Mouse (Mus musculus) C2C12 (cell line): Measurements from ENCODE around the gene Tomm20. TPM values are rescaled to one million over a fixed set of nuclear protein-coding genes. Genes with fewer than 3 reads are reported as not detected.

Source experiments
- H3K27me3 ChIP-seq: one replicate; pipeline ENCODE4 v1.6.1; 2011; ENCODE audit not compliant: control insufficient read depth, insufficient read depth, insufficient read length
- H3K36me3 ChIP-seq: one replicate; pipeline ENCODE4 v1.6.1; 2011; ENCODE audit not compliant: control insufficient read depth, insufficient read depth
- H3K4me3 ChIP-seq: one replicate; pipeline ENCODE4 v1.5.1; 2011; ENCODE audit warnings: mild to moderate bottlenecking, control low read depth; ENCODE audit not compliant: poor library complexity, insufficient read depth, severe bottlenecking
- H3K79me2 ChIP-seq: one replicate; pipeline ENCODE4 v1.6.1; 2011; ENCODE audit not compliant: control insufficient read depth, insufficient read depth
- H3K79me3 ChIP-seq: one replicate; pipeline ENCODE4 v1.6.1; 2011; ENCODE audit warnings: low read depth, control low read depth
- H3ac ChIP-seq: one replicate; pipeline ENCODE3; 2011; ENCODE audit warnings: low read depth; ENCODE audit not compliant: control insufficient read depth, insufficient read length
- CEBPB ChIP-seq: IDR thresholded peaks from one replicate; pipeline ENCODE4 v1.6.1; 2011; ENCODE audit warnings: low read depth, mild to moderate bottlenecking, control low read depth, moderate library complexity
- CTCF ChIP-seq: IDR thresholded peaks from one replicate; pipeline ENCODE4 v1.5.1; 2011; ENCODE audit not compliant: control insufficient read depth, insufficient read depth, insufficient read length
- FOSL1 ChIP-seq: IDR thresholded peaks from one replicate; pipeline ENCODE4 v1.8.0; 2011; ENCODE audit warnings: mild to moderate bottlenecking, low read length; ENCODE audit not compliant: poor library complexity, insufficient read depth, severe bottlenecking
- MAX ChIP-seq: IDR thresholded peaks from one replicate; pipeline ENCODE4 v1.6.1; 2011; ENCODE audit warnings: mild to moderate bottlenecking, control low read depth
- MYOD1 ChIP-seq: IDR thresholded peaks from one replicate; pipeline ENCODE4 v1.6.1; 2011; ENCODE audit warnings: low read depth; ENCODE audit not compliant: control insufficient read depth, insufficient read length
- MYOG ChIP-seq: IDR thresholded peaks from one replicate; pipeline ENCODE4 v1.6.1; 2011; ENCODE audit not compliant: control insufficient read depth, insufficient read length; ENCODE audit errors: extremely low read depth
- USF1 ChIP-seq: IDR thresholded peaks from one replicate; pipeline ENCODE4 v1.6.1; 2011; ENCODE audit warnings: low read depth, mild to moderate bottlenecking, control low read depth, moderate library complexity
- polyA plus RNA-seq: library from polyadenylated mRNA; unstranded; fragments of >200 nt; fragmentation: generic; extraction: Trizol; gene quantifications from one replicate; pipeline ENCODE4 v1.2.1, GENCODE M21; 2012; ENCODE audit warnings: missing spikeins

Gene Tomm20
- polyA plus RNA-seq, 1 experiment: 255 TPM

- TF ChIP-seq MYOG: no peak
- no peak for TF ChIP-seq MAX
- no peak for TF ChIP-seq CEBPB
- no peak for TF ChIP-seq USF1
- no peak for TF ChIP-seq FOSL1
- no peak for TF ChIP-seq CTCF
- no peak for TF ChIP-seq MYOD1
- H3K4me3 ChIP-seq: no peak overlapping the region
- peaks cover 87% of the 10 kb centered on the region for H3K36me3 ChIP-seq
- H3K79me3 ChIP-seq: peaks cover 56% of the 10 kb centered on the region
- peaks cover 87% of the 10 kb centered on the region for H3K79me2 ChIP-seq
- H3K27me3 ChIP-seq: no peaks in the 10 kb centered on the region
- no peak overlapping the region for H3ac ChIP-seq
These were observed 10.3 kb downstream of the Tomm20 start for GRCm38 (mm10) chr8:126935387-126935786.

DNA sequence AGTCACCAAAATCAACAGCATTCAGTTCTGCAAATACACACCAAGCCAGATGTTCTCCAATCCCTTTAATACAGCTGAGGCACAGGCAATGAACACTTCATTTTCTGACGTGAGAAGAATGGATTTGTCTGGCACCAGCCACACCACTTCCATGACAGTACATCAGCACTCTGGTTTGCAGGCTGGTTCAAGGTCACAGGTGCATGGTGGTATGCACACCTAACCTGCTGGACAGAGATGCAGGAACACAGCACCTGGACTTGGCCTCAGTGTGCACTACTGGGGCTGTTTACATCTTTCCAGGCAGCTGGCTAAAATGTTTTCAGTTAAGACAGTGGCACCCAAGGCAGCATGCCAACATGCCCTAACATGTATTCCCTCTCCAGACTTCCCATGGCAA lies 13.0 kb downstream of the Tomm20 start:
- Histone ChIP-seq H3K36me3 (peaks cover 75% of the 10 kb centered on the region), H3K79me3 (peaks cover 31% of the 10 kb centered on the region), H3ac (no peak overlapping the region), H3K79me2 (peaks cover 66% of the 10 kb centered on the region), H3K27me3 (no peaks in the 10 kb centered on the region), H3K4me3 (no peak overlapping the region)
- TF ChIP-seq MAX (no peak), CTCF (no peak), CEBPB (no peak), FOSL1 (no peak), USF1 (no peak), MYOG (no peak), MYOD1 (no peak)

DNA sequence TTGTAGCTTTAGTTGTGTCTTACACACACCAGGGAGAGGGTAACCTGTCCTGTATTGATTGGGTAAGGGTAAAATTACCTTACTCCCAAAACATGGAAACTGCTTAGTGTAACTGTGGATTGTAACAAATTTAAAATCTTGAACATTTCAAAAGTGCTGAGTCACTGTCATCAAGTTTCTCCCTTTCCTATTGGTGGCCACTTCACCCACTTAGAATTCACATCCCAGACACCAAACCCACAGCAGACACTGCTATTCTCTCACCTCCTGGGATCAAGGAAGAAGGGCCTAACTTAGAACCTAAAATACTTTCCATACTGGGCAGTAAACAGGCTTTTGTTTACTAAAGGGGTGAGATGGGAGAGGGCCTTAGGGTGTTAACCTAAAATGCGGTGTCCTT lies 13.4 kb downstream of the Tomm20 start:
- Histone ChIP-seq H3K36me3 (peaks cover 71% of the 10 kb centered on the region), H3K27me3 (no peaks in the 10 kb centered on the region), H3K4me3 (no peak overlapping the region), H3K79me3 (peaks cover 28% of the 10 kb centered on the region), H3K79me2 (peaks cover 62% of the 10 kb centered on the region), H3ac (no peak overlapping the region)
- TF ChIP-seq MYOD1 (no peak), FOSL1 (no peak), MYOG (no peak)

DNA sequence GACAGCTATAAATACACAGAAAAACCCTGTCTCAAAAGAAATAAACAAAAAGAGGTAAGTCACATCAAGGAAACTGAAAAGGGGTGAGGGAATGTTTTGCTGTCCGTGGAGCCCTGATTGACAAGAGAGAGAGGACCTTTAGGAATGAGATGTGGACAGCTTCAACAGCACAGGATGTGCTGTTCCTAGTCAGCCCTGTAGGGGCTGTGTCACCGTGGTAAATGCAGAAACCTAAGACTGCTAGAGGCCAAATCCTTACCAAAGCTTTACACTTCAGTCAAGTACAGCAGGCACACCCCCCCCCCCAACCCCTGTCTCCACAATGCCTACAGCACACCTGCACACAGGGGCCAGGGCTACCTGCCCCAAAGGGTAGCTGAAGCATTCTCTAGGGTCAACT lies 13.9 kb downstream of the Tomm20 start:
- Histone ChIP-seq H3ac (no peak overlapping the region), H3K27me3 (no peaks in the 10 kb centered on the region), H3K36me3 (peaks cover 69% of the 10 kb centered on the region), H3K79me3 (peaks cover 24% of the 10 kb centered on the region), H3K4me3 (no peak overlapping the region), H3K79me2 (peaks cover 56% of the 10 kb centered on the region)
- TF ChIP-seq MAX: no peak
- TF ChIP-seq MYOG: no peak
- no peak for TF ChIP-seq FOSL1
- TF ChIP-seq MYOD1: no peak
- TF ChIP-seq USF1: no peak

DNA sequence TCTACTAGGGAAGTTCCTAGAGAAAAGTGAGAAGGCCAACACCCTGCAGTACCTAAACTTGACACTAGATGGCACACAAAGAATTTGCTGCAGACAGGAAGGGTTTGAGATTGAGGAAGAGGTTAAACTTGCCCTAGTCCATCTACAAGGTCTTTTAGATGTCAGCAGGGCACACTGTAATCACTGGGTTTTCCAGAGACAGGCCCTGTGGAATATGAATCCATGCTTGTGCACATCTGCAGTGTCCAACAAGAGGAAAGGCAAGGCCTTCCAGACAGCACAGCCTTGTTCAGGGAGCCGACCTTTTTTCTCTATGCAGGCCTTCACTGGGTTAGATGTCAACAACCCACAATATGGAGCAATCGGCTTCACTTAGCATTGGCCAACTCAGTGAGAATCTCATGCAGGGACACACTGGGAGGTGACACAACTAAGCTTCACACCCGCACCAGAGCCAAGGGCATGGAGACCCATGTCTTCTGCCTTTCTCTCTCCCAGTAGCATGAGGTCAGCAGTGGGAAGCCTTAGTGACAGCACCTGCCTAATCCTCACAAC lies 16.0 kb downstream of the Tomm20 start:
- Histone ChIP-seq H3K27me3 (no peaks in the 10 kb centered on the region), H3K79me3 (peaks cover 15% of the 10 kb centered on the region), H3K36me3 (peaks cover 56% of the 10 kb centered on the region), H3K4me3 (no peak overlapping the region), H3ac (no peak overlapping the region), H3K79me2 (peaks cover 37% of the 10 kb centered on the region)
- no peak for TF ChIP-seq MAX

- peaks cover 33% of the 10 kb centered on the region for H3K79me2 ChIP-seq
- H3K4me3 ChIP-seq: no peak overlapping the region
- no peak overlapping the region for H3ac ChIP-seq
- peaks cover 11% of the 10 kb centered on the region for H3K79me3 ChIP-seq
- peaks cover 52% of the 10 kb centered on the region for H3K36me3 ChIP-seq
- TF ChIP-seq CEBPB (no peak), USF1 (no peak), MYOG (no peak), FOSL1 (no peak), MAX (no peak), MYOD1 (no peak), CTCF (no peak)
- no peaks in the 10 kb centered on the region for H3K27me3 ChIP-seq
These were observed 16.7 kb downstream of the Tomm20 start for GRCm38 (mm10) chr8:126928755-126929505.
